Mouse (Mus musculus): ENCODE measurements around the gene Rhbdf2.

The Rhbdf2 gene

GRCm38 (mm10) chr11:116586801-116587631, 39.8 kb downstream of the Rhbdf2 start:
- peak; percentile 73 for DNase-seq (ENCODE audit: low spot score)

DNA sequence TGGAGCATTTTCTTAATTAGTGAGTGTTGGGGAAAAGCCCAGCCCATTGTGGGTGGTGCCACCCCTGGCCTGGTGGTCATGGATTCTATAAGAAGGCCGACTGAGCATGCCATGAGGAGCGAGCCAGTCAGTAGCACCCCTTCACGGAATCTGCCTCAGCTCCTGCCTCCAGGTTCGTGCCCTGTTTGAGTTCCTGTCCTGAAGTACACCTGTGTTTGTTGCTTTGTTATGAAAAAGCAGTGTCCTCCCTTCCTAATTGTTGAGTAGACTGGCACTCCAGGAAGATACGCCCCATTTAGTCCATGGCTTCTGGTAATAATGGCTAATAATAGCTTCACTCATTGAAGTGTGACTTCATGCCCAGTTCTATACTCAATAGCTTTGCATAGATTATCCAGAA, 40.5 kb downstream of the Rhbdf2 start, which contains the start of gene Aanat:
Gene Aanat, plus strand, starts transcription at position 123 of the 400 bp plus-strand sequence.
- no peak for DNase-seq (ENCODE audit: low spot score)

DNA sequence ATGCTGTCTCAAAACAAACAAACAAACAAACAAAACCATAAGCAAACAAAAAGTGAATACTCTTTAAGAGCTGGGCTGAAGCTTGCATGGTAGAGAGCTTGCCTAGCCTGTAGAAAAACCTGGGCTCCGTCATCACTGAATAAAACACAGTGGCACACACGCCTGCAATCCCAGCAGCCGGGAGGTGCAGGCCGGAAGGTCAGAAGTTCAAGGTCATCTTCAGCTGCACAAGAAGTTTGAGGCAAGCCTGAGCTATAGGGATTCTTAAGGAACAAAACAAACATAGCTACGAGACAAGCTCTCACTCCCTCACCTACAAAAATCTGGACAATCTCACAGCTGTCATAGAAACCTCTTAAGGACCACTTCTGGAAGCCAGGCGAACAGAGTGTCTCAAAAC, 41.1 kb downstream of the Rhbdf2 start:
- DNase-seq (ENCODE audit: low spot score), result no peak

- DNase-seq (ENCODE audit: low spot score), result peak; percentile 82
These were observed 45.4 kb downstream of the Rhbdf2 start, which contains the start of gene Ube2o for GRCm38 (mm10) chr11:116581376-116581814. Ube2o (minus strand) TSS chr11:116581447.

GRCm38 (mm10) chr11:116580711-116581375, 46.0 kb downstream of the Rhbdf2 start:
- peak; percentile 68 for DNase-seq (ENCODE audit: low spot score)

DNA sequence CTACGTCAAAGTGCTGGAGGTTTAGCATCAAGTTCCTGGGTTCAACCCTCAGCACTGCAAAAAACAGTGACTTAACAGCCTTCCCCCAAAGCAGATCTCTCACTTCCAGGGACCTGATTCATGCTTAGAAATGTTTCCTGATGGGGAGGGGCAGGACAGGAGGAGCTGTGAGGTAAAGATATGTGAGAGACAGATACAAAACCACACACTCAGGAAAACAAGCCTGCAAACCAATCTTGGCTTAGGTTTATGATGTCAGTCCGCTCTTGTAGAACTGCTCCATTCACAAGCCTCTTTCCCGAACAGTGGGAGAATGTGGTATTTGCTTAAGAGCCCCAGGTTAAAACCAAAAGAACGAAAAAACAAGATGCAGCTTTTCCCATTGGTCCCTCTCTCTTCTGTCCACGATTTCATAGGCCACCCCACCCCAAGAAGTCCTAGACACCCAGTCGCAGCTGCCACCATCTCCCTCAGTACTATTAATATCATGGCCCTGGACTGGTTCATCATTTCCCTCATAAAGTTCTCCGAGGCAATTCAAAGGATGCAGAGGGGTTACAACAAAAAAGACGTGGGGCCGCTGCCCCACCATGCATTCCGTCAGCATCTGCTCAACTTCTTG, 46.7 kb downstream of the Rhbdf2 start:
- peak; percentile 50 for DNase-seq (ENCODE audit: low spot score)

- DNase-seq (ENCODE audit: low spot score), result no peak
These were observed 47.5 kb downstream of the Rhbdf2 start for GRCm38 (mm10) chr11:116579280-116579679.

- DNase-seq (ENCODE audit: low spot score), result no peak
These were observed 51.4 kb downstream of the Rhbdf2 start for GRCm38 (mm10) chr11:116575396-116575795.

- no peak for DNase-seq (ENCODE audit: low spot score)
These were observed 51.8 kb downstream of the Rhbdf2 start for GRCm38 (mm10) chr11:116574982-116575381.

- no peak for DNase-seq (ENCODE audit: low spot score)
These were observed 52.3 kb downstream of the Rhbdf2 start for GRCm38 (mm10) chr11:116574486-116574885.

- peak; percentile 45 for DNase-seq (ENCODE audit: low spot score)
These were observed 53.9 kb downstream of the Rhbdf2 start for GRCm38 (mm10) chr11:116572756-116573543.

DNA sequence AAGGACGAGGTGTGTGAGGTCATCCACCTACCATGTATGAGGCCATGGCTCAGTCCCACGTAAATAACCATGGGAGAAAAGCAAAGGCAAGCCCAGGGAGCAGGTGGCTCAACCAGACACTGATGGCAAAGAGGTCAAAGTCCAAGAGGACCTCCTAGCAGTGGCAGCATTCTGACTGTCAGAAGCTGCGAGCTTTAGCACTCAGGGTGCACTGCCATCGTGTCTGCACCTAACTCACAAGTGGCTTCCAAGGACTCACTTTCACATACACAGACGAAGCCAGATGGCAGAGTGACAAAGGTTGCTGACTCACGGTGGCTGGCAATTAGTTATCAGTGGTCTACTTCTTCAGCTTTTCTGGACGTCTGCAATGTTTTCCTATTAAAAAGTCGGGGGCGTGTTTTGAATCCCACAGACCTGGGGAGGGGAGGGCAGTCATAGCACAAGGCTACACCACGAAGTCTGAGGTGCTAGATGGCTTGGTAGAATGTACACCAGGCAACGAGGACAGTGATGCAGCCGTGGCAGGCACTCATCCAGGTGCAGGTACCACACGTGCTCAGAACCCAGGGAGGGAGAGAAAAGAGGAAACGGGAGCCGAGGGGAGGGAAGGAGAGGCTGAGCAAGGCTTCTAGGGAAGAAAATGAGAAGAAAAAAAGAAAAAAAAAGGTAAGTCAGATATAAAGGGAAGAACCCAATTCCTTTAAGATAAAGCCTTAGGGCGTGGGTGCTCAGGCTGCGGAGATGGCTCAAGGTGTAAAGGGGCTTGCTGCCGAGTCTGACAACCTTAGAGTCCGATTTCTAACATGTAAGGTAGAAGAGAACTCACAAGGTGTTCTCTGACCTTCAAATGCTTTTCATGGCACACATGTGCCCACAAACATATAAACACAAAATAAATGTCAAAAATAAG, 54.8 kb downstream of the Rhbdf2 start:
- peak; percentile 73 for DNase-seq (ENCODE audit: low spot score)

- no peak for DNase-seq (ENCODE audit: low spot score)
These were observed 56.0 kb downstream of the Rhbdf2 start for GRCm38 (mm10) chr11:116570821-116571220.

- no peak for DNase-seq (ENCODE audit: low spot score)
These were observed 59.3 kb downstream of the Rhbdf2 start for GRCm38 (mm10) chr11:116567531-116567930.

DNA sequence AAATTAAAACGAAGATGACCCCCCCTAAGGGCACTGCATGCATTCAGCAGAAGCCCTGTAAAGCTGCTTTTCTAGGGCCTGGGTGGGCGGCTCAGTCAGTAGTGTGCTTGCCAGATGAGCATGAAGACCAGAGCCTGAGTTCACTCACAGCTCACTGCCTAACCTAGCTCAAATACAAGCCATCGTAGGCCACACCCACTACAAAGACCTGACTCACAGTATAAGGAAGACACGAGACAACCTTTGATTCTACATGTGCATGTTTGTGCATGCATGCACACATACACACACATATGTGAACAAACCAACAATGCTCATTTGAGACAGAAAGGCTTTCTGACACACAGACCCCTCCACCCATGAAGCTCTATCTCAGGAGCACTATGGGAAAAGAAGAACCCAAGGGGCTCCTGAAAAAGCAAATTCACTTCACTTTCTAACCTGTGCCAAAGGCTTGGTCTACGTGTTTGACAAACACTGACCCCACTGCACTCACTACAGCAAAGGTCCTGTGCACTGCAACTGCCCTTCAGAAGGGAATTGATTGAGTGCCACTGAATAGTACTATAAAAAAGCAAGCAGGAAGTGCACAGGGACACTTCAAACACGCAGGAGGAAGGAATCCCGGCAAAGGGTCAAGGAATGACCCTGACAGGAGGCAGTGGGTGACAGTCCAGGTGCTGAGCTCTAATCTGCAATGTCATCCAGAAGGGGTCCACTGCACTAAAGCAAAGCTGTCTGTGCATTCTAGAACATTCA, 61.4 kb downstream of the Rhbdf2 start:
- no peak for DNase-seq (ENCODE audit: low spot score)

- DNase-seq (ENCODE audit: low spot score), result no peak
These were observed 70.5 kb downstream of the Rhbdf2 start for GRCm38 (mm10) chr11:116556308-116556707.

DNA sequence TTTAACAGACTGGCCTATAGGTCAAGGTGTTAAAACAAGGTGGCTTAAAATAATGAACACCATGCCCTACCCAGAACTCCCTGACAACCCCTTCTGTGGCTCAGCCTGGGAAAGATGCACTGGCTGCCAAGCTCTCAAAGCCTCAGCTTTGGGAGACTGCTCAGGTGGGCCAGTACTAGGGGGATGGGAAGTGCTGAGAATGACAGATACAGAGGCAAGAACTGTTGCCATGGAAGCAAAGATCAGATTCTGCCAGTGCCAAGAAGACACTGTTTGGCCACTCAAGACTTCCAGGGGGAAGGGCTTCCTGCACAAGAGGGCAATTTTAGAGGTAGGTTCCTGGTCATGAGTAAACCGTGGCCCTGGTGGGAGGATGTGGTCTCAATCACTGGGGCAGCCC, 71.2 kb downstream of the Rhbdf2 start:
- no peak for DNase-seq (ENCODE audit: low spot score)

DNA sequence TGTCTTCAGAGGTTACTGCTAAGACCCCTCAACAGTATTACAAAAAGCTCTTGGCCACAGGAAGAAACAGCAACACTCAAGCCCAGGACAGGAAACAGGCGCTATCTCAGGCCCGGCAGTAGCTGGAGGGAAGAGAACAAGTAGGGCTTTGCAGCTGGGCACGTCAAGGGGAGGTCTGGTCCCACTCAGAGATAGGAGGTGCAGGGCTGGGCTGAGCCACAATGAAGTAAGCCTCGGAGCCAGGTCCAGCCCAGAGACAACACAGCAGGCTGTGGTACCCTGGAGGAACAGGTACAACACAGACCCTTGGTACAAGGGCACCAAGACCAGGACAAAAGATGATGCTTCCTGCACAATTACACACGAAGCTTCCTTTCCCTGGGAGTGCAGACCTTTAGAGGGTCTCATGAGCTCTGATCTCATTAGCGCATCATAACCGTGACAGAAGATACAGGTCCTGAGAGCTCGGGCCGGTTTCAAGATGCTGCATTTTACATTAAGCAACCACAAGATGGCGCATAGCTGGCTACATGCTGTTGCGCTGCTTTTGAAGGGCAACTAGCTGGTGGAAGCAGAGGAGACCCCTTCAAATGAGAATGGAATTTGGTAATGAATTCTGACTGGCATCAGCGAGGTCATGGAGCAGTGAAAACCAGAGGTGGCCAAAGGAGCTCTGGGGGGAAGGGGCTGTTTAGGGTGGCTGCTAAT, 72.5 kb downstream of the Rhbdf2 start:
- DNase-seq (ENCODE audit: low spot score), result no peak

- DNase-seq (ENCODE audit: low spot score), result no peak
These were observed 74.6 kb downstream of the Rhbdf2 start for GRCm38 (mm10) chr11:116552194-116552593.
